Mouse (Mus musculus): ENCODE measurements around the gene Cxcl14. TPM values are rescaled to one million over a fixed set of nuclear protein-coding genes. Genes with fewer than 3 reads are reported as not detected.

Gene Cxcl14
- polyA plus RNA-seq, 1 experiment from 2014 or later: 25.1 TPM

GRCm38 (mm10) chr13:56296659-56297020, 289 bp upstream of the Cxcl14 start:
- Histone ChIP-seq H3K27me3 (ENCODE audit: insufficient read depth, low read length) (peaks cover 62% of the 10 kb centered on the region), H3K9me3 (ENCODE audit: low read length) (no peaks in the 10 kb centered on the region), H3K4me3 (ENCODE audit: low read length) (peak overlapping the region; percentile 56), H3K4me2 (replicated peaks; ENCODE audit: low read depth, low read length) (peak overlapping the region; percentile 89), H3K4me1 (ENCODE audit: insufficient read depth, low read length) (peaks cover 25% of the 10 kb centered on the region), H3K27ac (ENCODE audit: low read length) (no peak overlapping the region), H3K9ac (replicated peaks; ENCODE audit: low read length) (peak overlapping the region; percentile 69), H3K36me3 (ENCODE audit: insufficient read depth, low read length) (no peaks in the 10 kb centered on the region)
- 6% methylated on average over 8 of the region's 8 CpGs for WGBS
- ATAC-seq (ENCODE audit: low FRiP score, low TSS enrichment): no peak

DNA sequence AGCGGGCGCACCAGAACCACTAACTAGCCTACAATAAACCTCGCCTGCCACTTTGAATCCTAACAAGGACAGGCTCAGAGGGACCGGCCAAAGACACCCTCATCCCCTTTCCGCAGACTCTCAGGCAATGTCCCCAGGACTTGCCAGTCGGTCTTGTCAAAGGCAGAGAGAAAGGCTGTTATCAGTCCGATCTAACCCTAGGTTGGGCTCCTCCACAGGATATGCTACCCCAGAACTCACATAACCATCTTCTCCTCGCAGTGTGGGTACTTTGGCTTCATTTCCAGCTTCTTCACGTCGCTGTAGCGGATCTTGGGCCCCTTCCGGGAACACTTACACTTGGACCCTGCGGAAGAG, 787 bp downstream of the Cxcl14 start:
- WGBS: 4% methylated on average over 13 of the region's 13 CpGs
- peaks cover 25% of the 10 kb centered on the region for H3K4me1 ChIP-seq (ENCODE audit: insufficient read depth, low read length)
- H3K36me3 ChIP-seq (ENCODE audit: insufficient read depth, low read length): no peaks in the 10 kb centered on the region
- H3K9ac ChIP-seq (replicated peaks; ENCODE audit: low read length): peak overlapping the region; percentile 69
- no peak overlapping the region for H3K27ac ChIP-seq (ENCODE audit: low read length)
- no peak for ATAC-seq (ENCODE audit: low FRiP score, low TSS enrichment)
- peak overlapping the region; percentile 89 for H3K4me2 ChIP-seq (replicated peaks; ENCODE audit: low read depth, low read length)
- H3K27me3 ChIP-seq (ENCODE audit: insufficient read depth, low read length): peaks cover 62% of the 10 kb centered on the region
- H3K9me3 ChIP-seq (ENCODE audit: low read length): no peaks in the 10 kb centered on the region
- H3K4me3 ChIP-seq (ENCODE audit: low read length): peak overlapping the region; percentile 56

DNA sequence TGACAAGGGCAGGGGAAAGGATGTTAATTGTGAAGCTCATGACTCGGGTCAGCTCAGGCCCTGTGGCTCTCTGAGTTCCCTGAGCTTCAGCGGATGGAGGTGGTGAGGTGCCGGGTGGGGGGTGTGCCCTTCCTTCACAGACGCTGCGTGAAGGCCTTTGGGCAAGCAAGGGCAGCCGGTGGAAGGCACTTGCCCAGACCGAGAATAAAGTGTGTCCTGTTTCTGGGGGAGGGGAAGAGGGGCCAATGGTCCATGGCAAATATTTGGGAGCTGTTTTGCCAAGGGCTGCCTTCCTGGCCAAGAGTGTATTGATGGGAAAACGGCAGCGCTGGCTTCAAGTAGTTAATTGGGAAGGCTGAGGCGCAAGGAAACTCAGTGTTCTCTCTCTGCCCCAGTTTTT, 1.4 kb downstream of the Cxcl14 start:
- peaks cover 62% of the 10 kb centered on the region for H3K27me3 ChIP-seq (ENCODE audit: insufficient read depth, low read length)
- H3K27ac ChIP-seq (ENCODE audit: low read length): no peak overlapping the region
- H3K36me3 ChIP-seq (ENCODE audit: insufficient read depth, low read length): no peaks in the 10 kb centered on the region
- no peak overlapping the region; the same call in 1 of the 2 replicates for H3K9ac ChIP-seq (replicated peaks; ENCODE audit: low read length)
- WGBS: 9% methylated on average over 10 of the region's 10 CpGs
- peak overlapping the region; percentile 89 for H3K4me2 ChIP-seq (replicated peaks; ENCODE audit: low read depth, low read length)
- H3K4me1 ChIP-seq (ENCODE audit: insufficient read depth, low read length): peaks cover 25% of the 10 kb centered on the region
- H3K4me3 ChIP-seq (ENCODE audit: low read length): peak overlapping the region; percentile 56
- H3K9me3 ChIP-seq (ENCODE audit: low read length): no peaks in the 10 kb centered on the region
- no peak for ATAC-seq (ENCODE audit: low FRiP score, low TSS enrichment)

GRCm38 (mm10) chr13:56289998-56290397, 6.4 kb downstream of the Cxcl14 start:
- H3K9ac ChIP-seq (replicated peaks; ENCODE audit: low read length): no peak overlapping the region
- ATAC-seq (ENCODE audit: low FRiP score, low TSS enrichment): no peak
- peaks cover 25% of the 10 kb centered on the region for H3K27me3 ChIP-seq (ENCODE audit: insufficient read depth, low read length)
- H3K9me3 ChIP-seq (ENCODE audit: low read length): no peaks in the 10 kb centered on the region
- H3K4me2 ChIP-seq (replicated peaks; ENCODE audit: low read depth, low read length): no peak overlapping the region
- H3K4me3 ChIP-seq (ENCODE audit: low read length): no peak overlapping the region
- no peaks in the 10 kb centered on the region for H3K36me3 ChIP-seq (ENCODE audit: insufficient read depth, low read length)
- 81% methylated on average over 6 of the region's 6 CpGs for whole genome bisulfite sequencing
- no peak overlapping the region for H3K27ac ChIP-seq (ENCODE audit: low read length)
- H3K4me1 ChIP-seq (ENCODE audit: insufficient read depth, low read length): peaks cover 7% of the 10 kb centered on the region; the same call in 1 of the 2 replicates

DNA sequence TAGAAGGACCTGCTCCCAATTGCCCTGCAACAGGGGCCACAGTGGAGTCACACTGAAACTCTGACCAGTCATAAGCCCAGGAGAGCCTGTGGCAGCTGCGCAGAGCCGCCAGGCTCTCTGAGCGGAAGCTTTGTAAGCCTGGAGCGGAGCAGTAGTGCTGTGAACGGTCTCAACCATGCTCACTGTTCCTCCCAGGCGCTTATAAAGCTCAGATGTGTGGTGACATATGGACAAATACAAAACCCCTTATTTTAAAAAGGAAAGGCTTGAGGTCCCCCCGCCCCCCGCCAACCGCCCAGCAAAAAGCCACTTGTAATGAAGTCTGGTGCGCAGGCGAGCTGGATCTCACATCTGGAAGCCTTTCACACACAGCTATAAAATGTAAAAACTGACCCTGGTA, 7.1 kb downstream of the Cxcl14 start:
- 64% methylated on average over 11 of the region's 11 CpGs for WGBS

DNA sequence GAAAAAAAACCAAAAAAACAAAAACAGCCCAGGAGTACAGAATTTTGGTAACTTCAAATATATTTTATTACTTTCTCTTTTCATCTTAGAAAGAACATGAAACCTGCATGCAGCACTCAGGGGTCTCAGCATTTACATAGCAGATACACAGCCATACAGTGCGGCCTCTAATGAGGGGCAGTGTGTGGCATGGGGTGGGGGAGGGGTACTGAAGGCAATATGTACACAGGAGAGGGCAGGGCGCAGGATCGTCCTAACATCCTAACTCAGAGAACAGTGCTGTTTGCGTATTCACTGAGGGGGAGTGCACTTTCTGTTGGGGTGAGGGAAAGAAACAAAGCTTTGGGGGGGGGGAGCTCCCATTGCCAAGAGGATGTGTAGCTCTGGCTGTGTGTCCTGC, 7.8 kb downstream of the Cxcl14 start:
- H3K27ac ChIP-seq (ENCODE audit: low read length): no peak overlapping the region
- no peaks in the 10 kb centered on the region for H3K9me3 ChIP-seq (ENCODE audit: low read length)
- H3K4me2 ChIP-seq (replicated peaks; ENCODE audit: low read depth, low read length): no peak overlapping the region
- H3K4me3 ChIP-seq (ENCODE audit: low read length): no peak overlapping the region
- H3K4me1 ChIP-seq (ENCODE audit: insufficient read depth, low read length): no peaks in the 10 kb centered on the region
- WGBS: 57% methylated on average over 4 of the region's 4 CpGs
- H3K27me3 ChIP-seq (ENCODE audit: insufficient read depth, low read length): peaks cover 11% of the 10 kb centered on the region
- no peak for ATAC-seq (ENCODE audit: low FRiP score, low TSS enrichment)
- no peaks in the 10 kb centered on the region for H3K36me3 ChIP-seq (ENCODE audit: insufficient read depth, low read length)
- H3K9ac ChIP-seq (replicated peaks; ENCODE audit: low read length): no peak overlapping the region

More for the DNA sequence above, 7.1 kb downstream of the Cxcl14 start:
- Histone ChIP-seq H3K4me3 (ENCODE audit: low read length) (no peak overlapping the region), H3K4me2 (replicated peaks; ENCODE audit: low read depth, low read length) (no peak overlapping the region), H3K27me3 (ENCODE audit: insufficient read depth, low read length) (peaks cover 17% of the 10 kb centered on the region), H3K9me3 (ENCODE audit: low read length) (no peaks in the 10 kb centered on the region), H3K36me3 (ENCODE audit: insufficient read depth, low read length) (no peaks in the 10 kb centered on the region), H3K27ac (ENCODE audit: low read length) (no peak overlapping the region), H3K9ac (replicated peaks; ENCODE audit: low read length) (no peak overlapping the region), H3K4me1 (ENCODE audit: insufficient read depth, low read length) (no peaks in the 10 kb centered on the region)
- ATAC-seq (ENCODE audit: low FRiP score, low TSS enrichment): no peak

GRCm38 (mm10) chr13:56287091-56287490, 9.3 kb downstream of the Cxcl14 start:
- WGBS: 77% methylated on average over 9 of the region's 9 CpGs
- no peak for ATAC-seq (ENCODE audit: low FRiP score, low TSS enrichment)
- H3K4me1 ChIP-seq (ENCODE audit: insufficient read depth, low read length): no peaks in the 10 kb centered on the region

DNA sequence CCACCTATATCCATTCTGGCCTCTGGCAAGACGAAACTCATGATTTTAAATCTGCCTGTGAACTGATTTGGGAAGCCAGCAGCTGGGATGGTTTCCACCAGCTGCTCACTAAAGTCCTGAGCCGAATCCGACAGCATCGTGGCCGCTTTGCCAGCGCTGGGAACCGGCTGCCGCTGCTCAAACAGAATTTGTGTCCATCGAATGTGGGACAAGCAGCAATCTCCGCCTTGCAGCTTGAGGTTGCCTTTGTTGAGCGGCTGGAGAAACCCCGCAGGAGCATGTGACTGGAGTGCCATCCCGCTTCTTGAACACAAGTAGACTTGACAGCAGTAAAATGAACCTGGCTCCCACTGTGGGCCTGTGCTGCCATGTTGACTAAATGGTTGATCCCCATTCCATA, 13.0 kb downstream of the Cxcl14 start:
- Histone ChIP-seq H3K9ac (replicated peaks; ENCODE audit: low read length) (no peak overlapping the region), H3K27ac (ENCODE audit: low read length) (no peak overlapping the region), H3K27me3 (ENCODE audit: insufficient read depth, low read length) (no peaks in the 10 kb centered on the region), H3K4me3 (ENCODE audit: low read length) (no peak overlapping the region), H3K4me2 (replicated peaks; ENCODE audit: low read depth, low read length) (no peak overlapping the region), H3K4me1 (ENCODE audit: insufficient read depth, low read length) (no peaks in the 10 kb centered on the region), H3K36me3 (ENCODE audit: insufficient read depth, low read length) (no peaks in the 10 kb centered on the region), H3K9me3 (ENCODE audit: low read length) (no peaks in the 10 kb centered on the region)
- ATAC-seq (ENCODE audit: low FRiP score, low TSS enrichment): no peak
- 91% methylated on average over 13 of the region's 13 CpGs for WGBS

More at GRCm38 (mm10) chr13:56287091-56287490, 9.3 kb downstream of the Cxcl14 start:
- Histone ChIP-seq H3K36me3 (ENCODE audit: insufficient read depth, low read length) (no peaks in the 10 kb centered on the region), H3K9me3 (ENCODE audit: low read length) (no peaks in the 10 kb centered on the region), H3K27ac (ENCODE audit: low read length) (no peak overlapping the region), H3K4me3 (ENCODE audit: low read length) (no peak overlapping the region), H3K27me3 (ENCODE audit: insufficient read depth, low read length) (no peaks in the 10 kb centered on the region), H3K9ac (replicated peaks; ENCODE audit: low read length) (no peak overlapping the region), H3K4me2 (replicated peaks; ENCODE audit: low read depth, low read length) (no peak overlapping the region)

- WGBS: 76% methylated on average over 6 of the region's 6 CpGs
- Histone ChIP-seq H3K9me3 (ENCODE audit: low read length) (no peaks in the 10 kb centered on the region), H3K27me3 (ENCODE audit: insufficient read depth, low read length) (no peaks in the 10 kb centered on the region), H3K36me3 (ENCODE audit: insufficient read depth, low read length) (no peaks in the 10 kb centered on the region), H3K27ac (ENCODE audit: low read length) (no peak overlapping the region), H3K4me2 (replicated peaks; ENCODE audit: low read depth, low read length) (no peak overlapping the region), H3K9ac (replicated peaks; ENCODE audit: low read length) (no peak overlapping the region), H3K4me1 (ENCODE audit: insufficient read depth, low read length) (no peaks in the 10 kb centered on the region), H3K4me3 (ENCODE audit: low read length) (no peak overlapping the region)
- ATAC-seq (ENCODE audit: low FRiP score, low TSS enrichment): no peak
These were observed 16.0 kb downstream of the Cxcl14 start for GRCm38 (mm10) chr13:56280356-56280755.

- Histone ChIP-seq H3K27me3 (ENCODE audit: insufficient read depth, low read length) (no peaks in the 10 kb centered on the region), H3K36me3 (ENCODE audit: insufficient read depth, low read length) (no peaks in the 10 kb centered on the region), H3K9me3 (ENCODE audit: low read length) (no peaks in the 10 kb centered on the region), H3K4me3 (ENCODE audit: low read length) (no peak overlapping the region), H3K27ac (ENCODE audit: low read length) (no peak overlapping the region), H3K4me1 (ENCODE audit: insufficient read depth, low read length) (no peaks in the 10 kb centered on the region), H3K9ac (replicated peaks; ENCODE audit: low read length) (no peak overlapping the region), H3K4me2 (replicated peaks; ENCODE audit: low read depth, low read length) (no peak overlapping the region)
- WGBS: 14% methylated on average over 8 of the region's 8 CpGs
- peak; percentile 83 for ATAC-seq (ENCODE audit: low FRiP score, low TSS enrichment)
These were observed 16.9 kb downstream of the Cxcl14 start for GRCm38 (mm10) chr13:56279439-56279838.
